Mouse (Mus musculus) frontal cortex, adult 2 months (tissue): Measurements from ENCODE around the gene Lrrc72. TPM values are rescaled to one million over a fixed set of nuclear protein-coding genes. Genes with fewer than 3 reads are reported as not detected.
"Not testable (repeated sequence)": the region's sequence is repeated elsewhere in the genome, so short reads cannot be mapped to it uniquely, and the experiment has no call there.

Experiments
- DNase-seq, 2 experiments: peaks; one replicate each; pipeline ENCODE4 v3.0.0; 2022; ENCODE audit warnings: low spot score in 1 of 2; ENCODE audit errors: extremely low spot score in 1 of 2
- polyA plus RNA-seq: library from polyadenylated mRNA; depleted of rRNA; stranded (reverse); fragments of >200 nt; gene quantifications from 2 replicates; pipeline ENCODE4 v1.2.3, GENCODE M21; 2012; rRNA removed

Gene Lrrc72
- not detected in 2 replicates for polyA plus RNA-seq

GRCm38 (mm10) chr12:36253298-36253697 lies at the start of gene Lrrc72:
Gene Lrrc72, minus strand, starts transcription at chr12:36253398.
- no peak for DNase-seq

- DNase-seq = peak in 1 of 2 experiments; percentile 50
Observed at GRCm38 (mm10) chr12:36302326-36302725, 49.1 kb upstream of the Lrrc72 start.

DNA sequence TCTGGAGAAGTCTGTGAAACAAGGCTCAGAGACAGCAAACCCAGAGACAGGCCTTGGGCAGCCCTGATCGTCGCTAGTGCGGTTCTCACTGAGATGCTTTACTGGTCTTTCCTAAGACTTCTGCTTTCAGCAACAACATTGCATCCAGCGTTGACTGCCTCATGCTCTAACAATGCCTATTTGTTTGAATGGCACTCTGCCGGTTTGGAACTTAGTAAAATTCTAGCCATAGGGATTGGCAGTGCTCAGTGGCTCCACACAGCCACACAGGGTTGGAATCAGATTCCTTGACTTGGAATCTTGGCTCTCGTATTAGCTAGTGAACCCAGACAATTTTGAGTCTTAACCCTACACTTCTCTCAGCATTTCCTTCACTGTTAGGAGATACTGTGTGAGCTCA lies 38.1 kb upstream of the Lrrc72 start:
- no peak for DNase-seq

DNA sequence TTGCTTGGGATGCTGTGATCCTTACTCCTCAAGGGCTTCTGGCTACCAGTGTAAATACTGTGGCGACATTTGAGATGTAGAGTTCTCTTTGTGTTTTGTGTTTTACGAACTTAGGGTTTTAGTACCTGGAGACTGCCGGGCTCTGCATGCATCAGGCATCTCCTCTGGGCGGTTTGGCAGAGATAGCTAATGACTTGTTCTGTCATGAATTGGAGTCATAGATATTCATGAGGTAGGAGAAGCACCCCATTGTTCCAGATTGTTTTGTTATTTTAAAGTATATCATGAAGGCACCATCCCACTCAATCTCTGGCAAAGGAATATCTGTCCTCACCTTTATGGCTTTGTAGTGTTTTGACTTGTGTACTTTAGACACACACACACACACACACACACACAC lies 37.3 kb upstream of the Lrrc72 start:
- DNase-seq = no peak

DNA sequence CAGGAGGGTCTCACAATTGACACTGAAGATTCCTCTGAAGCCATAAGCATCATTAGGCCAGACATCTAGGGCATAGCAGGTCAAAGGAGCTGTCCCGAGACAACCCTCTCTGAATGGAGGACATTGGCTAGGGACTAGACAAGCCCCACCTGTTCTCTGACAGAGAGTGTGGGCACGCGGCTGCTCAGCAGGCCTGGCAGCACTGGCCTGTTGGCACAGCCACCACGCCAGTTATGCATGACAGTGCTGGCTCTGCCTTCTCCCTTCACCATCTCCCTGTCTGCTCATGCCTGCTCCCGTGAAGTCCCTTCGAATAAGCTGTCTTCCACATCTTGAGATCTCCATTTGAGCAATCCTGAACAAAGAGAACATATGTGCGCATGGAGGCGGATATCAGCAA lies 36.4 kb upstream of the Lrrc72 start:
- DNase-seq = no peak

DNA sequence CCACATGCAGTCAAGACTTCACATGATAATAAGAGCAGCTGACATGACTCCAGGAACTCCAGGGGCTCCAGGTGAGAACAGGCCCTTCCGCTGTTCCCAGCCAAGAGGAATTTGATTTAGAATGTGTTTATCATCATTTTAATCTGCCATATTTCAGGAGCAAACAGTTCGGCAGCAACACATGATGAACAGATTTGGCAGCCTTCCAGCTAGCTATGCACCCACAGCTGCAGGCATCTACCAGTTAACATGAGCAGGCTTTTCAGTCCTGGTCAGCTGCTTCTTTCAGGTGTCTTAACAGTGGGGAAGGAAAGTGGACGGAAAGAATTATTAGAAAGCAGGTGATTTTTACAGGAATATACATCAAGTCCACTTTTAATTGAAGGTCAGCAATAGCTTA lies 21.6 kb upstream of the Lrrc72 start:
- DNase-seq = no peak

GRCm38 (mm10) chr12:36267670-36268246 lies 14.6 kb upstream of the Lrrc72 start:
- no peak for DNase-seq

- DNase-seq = no peak
Observed at GRCm38 (mm10) chr12:36262116-36262721, 9.0 kb upstream of the Lrrc72 start.

- DNase-seq = no peak
Observed at GRCm38 (mm10) chr12:36255413-36255812, 2.2 kb upstream of the Lrrc72 start.

- DNase-seq = no peak
Observed at GRCm38 (mm10) chr12:36241171-36241570, 12.0 kb downstream of the Lrrc72 start.

DNA sequence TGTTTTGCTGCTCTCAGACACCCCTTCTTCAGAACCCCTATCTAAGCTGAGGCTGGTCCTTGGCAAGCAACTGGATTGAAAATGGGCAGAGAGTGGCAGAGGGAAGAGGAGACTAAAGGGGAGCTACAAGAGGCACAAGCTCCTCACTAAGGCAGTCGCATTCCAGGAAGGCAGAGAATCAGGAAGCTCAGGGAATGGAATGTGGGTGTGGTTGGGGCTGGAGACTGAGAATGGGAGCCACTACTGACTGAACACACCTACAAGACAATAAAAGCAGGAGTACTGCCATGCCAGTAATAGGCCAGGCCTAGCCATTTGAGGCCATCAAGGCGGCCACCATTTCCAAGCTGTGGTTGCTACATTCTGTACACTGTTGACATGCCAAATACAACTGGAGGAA lies 21.8 kb downstream of the Lrrc72 start:
- DNase-seq = no peak

GRCm38 (mm10) chr12:36224392-36224791 lies 28.8 kb downstream of the Lrrc72 start:
- no peak for DNase-seq

DNA sequence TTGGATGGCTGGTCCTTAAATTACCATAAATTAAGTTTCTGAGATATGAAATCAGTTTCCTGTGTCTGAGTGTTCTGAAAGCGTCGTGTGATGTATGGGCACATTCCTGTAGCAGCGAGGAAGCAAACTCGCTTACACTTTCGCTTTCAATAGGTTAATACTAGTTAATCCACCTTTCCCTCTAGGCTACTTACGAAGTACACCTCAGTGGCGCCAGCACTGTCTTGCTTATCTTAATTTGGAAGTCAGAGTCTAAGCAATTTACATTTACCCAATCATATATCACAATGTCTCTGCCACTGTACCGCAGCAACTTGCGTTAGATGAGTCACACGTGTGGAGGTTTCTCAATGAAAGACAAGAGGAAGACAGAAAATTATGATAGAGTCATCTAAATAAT lies 36.3 kb downstream of the Lrrc72 start:
- DNase-seq = no peak

DNA sequence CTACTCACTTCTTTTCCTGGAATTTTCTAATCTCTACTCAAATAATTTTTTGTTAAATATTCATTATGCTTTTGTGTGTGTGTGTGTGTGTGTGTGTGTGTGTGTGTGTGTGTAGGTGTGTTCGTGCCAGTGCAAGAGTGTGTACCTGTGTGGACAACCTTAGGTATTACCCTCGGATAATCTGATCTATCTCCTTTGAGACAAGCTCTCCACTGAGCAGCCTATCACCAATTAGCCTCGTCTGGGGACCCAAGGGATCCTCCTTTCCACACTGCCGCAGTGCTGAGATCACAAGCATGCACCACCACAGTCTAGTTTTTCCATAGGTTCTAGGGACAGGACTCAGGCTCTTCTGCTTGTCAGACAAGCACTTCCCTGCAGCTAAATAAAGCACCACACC lies 37.0 kb downstream of the Lrrc72 start:
- DNase-seq = no peak

DNA sequence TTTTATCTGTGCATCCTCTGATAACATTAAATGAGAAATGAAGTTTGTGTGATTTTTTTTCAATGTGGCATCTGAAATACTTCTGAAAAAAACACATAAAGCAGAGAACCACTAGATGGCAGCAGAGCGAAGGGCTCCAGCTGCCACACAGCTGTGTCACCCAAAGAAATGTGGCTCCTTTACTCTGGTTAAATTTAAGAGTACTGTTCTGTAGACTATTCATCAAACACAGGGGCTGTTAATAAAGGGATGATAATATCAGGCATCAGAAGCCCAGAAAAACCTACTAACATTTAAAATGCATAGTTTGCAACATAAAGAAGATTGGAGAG lies 38.1 kb downstream of the Lrrc72 start:
- DNase-seq = peak in 1 of 2 experiments; percentile 72

- no peak for DNase-seq
Observed at GRCm38 (mm10) chr12:36214389-36215148, 38.6 kb downstream of the Lrrc72 start.

DNA sequence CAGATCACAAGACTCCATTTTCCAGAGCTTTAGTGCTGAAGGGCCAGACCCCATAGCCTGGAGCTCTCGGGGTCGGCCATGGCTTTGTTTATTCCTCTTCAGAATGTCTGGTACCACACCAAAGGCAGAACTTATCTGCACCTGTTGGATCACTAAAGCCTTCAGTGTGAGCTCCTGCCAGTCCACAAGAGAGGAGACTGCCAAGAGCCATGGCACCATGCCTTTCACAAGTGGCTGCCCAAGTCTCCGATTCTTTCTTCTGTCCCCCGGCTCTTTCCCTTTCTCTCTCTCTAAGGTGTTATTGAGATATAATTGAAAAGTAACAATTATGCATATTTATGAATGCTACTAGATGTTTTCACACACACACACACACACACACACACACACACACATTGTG lies 43.1 kb downstream of the Lrrc72 start:
- no peak for DNase-seq

DNA sequence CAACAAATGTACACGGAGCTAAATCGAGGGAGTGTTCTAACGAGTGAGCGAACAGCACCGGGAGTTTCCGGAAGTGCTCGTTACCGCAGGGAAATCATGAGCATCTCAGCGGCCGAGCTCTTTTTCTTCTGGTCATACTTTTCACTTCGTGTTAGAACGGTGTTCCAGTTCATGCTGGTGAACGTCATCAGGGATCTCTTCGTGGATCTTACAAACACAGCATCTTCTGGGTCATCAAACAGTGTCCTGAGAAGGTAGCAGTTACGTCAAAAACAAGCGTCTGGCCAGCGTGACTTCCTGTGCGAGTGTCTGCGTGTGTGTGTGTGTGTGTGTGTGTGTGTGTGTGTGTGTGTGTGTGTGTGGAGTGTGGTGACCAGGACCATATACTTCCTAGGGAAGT lies 44.7 kb downstream of the Lrrc72 start:
- peak; percentile 17 to 40 for DNase-seq

GRCm38 (mm10) chr12:36207800-36208148 lies 45.4 kb downstream of the Lrrc72 start:
- DNase-seq = no peak

- peak in 1 of 2 experiments; percentile 54 for DNase-seq
Observed at GRCm38 (mm10) chr12:36207072-36207799, 46.0 kb downstream of the Lrrc72 start.

DNA sequence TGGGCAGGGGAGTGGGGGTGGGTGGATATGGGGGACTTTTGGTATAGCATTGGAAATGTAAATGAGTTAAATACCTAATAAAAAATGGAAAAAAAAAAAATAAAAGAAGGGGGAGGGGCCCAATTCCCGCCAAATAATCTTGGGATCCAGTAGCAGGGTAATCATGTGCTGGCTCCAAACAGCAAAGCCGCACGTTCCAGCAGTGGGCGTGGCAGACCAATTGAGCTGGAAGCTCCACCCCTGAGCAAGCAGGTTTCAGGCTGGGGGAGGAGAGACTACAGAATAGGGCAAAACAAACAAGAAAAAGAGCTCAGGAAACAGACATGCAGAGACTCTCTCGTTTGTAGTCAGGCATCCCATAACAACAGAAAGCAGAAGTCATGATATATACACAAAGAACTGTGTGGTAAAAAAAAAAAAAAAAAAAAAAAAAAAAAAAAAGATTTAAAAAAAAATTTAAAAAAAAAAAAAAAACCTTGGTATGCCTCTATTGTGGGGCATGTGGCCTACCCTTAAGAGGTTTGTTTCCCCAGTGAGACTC lies 47.5 kb downstream of the Lrrc72 start:
- not testable (repeated sequence) for DNase-seq
